21 mouse cellular contexts compared by ENCODE assay signal in genomic region chr2:94319780-94320179, GRCm38 (mm10).
DNase-seq lines count a peak whose midpoint lies in the region; ATAC-seq and TF ChIP-seq lines count a peak whose summit lies in the region.
"Had no signal": no experiment of that assay in that cellular context is flagged by ENCODE, and none has a peak within 500 bp of the region (broad histone marks: within the 10 kb centered on the region; RNA-seq: fewer than 3 reads in every experiment).

No protein-coding gene starts in this region.

- no peaks in the 10 kb centered on the region for H3K79me2 ChIP-seq in CH12.LX (replicated peaks; ENCODE audit: control insufficient read depth, extremely low read depth, insufficient read depth, poor library complexity, severe bottlenecking)

- 71% methylated on average over 2 of the region's 2 CpGs for WGBS in intestine, postnatal 0 days
- WGBS in intestine, embryonic 15.5 days = 71% methylated on average over 2 of the region's 2 CpGs
- 87% methylated on average over 2 of the region's 2 CpGs for WGBS in midbrain, embryonic 11.5 days
- WGBS in midbrain, embryonic 13.5 days = 89% methylated on average over 2 of the region's 2 CpGs

- TF ChIP-seq EP300 in CH12.LX (IDR thresholded peaks at IDR 0.05; ENCODE audit: low read length) = no peak

- TF ChIP-seq POLR2A in CH12.LX (IDR thresholded peaks at IDR 0.05; ENCODE audit: low read depth, low read length) = no peak

- in situ Hi-C loops in CH12.LX (cut with MboI; ENCODE audit: low pct_ligation_motif_present, low pct_unique_long_range_greater_than_20kb, low sequenced_read_pairs) = no loop called here

- no peak overlapping the region for H3K4me3 ChIP-seq in intestine, postnatal 0 days (ENCODE audit: low read depth, low read length)
- H3K4me3 ChIP-seq in intestine, embryonic 15.5 days (replicated peaks) = no peak overlapping the region
- no peak overlapping the region for H3K4me3 ChIP-seq in midbrain, embryonic 11.5 days (ENCODE audit: low read depth, low read length)
- no peak overlapping the region for H3K4me3 ChIP-seq in midbrain, embryonic 13.5 days (replicated peaks)
- H3K4me3 ChIP-seq in CH12.LX (replicated peaks in 1 of 3; ENCODE audit: low read depth in 2 of 3, low read length in 2 of 3, poor library complexity in 1 of 3) = no peak overlapping the region

- H3K9me3 ChIP-seq in intestine, postnatal 0 days (ENCODE audit: control insufficient read depth) = no peaks in the 10 kb centered on the region
- H3K9me3 ChIP-seq in intestine, embryonic 15.5 days = no peaks in the 10 kb centered on the region
- no peaks in the 10 kb centered on the region for H3K9me3 ChIP-seq in midbrain, embryonic 11.5 days (ENCODE audit: control insufficient read depth, low read length)
- no peaks in the 10 kb centered on the region for H3K9me3 ChIP-seq in midbrain, embryonic 13.5 days
- H3K9me3 ChIP-seq in CH12.LX (replicated peaks; ENCODE audit: low read length) = no peaks in the 10 kb centered on the region
- H3K9me3 ChIP-seq: G1E had no signal

- no peak overlapping the region for H3K9ac ChIP-seq in intestine, postnatal 0 days (ENCODE audit: low read depth, low read length)
- no peak overlapping the region for H3K9ac ChIP-seq in intestine, embryonic 15.5 days
- no peak overlapping the region for H3K9ac ChIP-seq in midbrain, embryonic 11.5 days (ENCODE audit: low read length)
- H3K9ac ChIP-seq in midbrain, embryonic 13.5 days (replicated peaks) = no peak overlapping the region
- no peak overlapping the region for H3K9ac ChIP-seq in CH12.LX (ENCODE audit: insufficient read depth, low read depth)

- 0 out of 2 replicates have a peak overlapping the region, but pooled peaks have one; percentile 0 for H3K27ac ChIP-seq in intestine, postnatal 0 days (ENCODE audit: low read depth, low read length)
- H3K27ac ChIP-seq in intestine, embryonic 15.5 days = no peak overlapping the region
- no peak overlapping the region for H3K27ac ChIP-seq in midbrain, embryonic 11.5 days (ENCODE audit: low read depth, low read length)
- no peak overlapping the region for H3K27ac ChIP-seq in midbrain, embryonic 13.5 days
- no peak overlapping the region for H3K27ac ChIP-seq in CH12.LX (ENCODE audit: insufficient read depth, low read depth)

- H3K4me2 ChIP-seq in intestine, postnatal 0 days (replicated peaks; ENCODE audit: low read depth) = no peak overlapping the region
- no peak overlapping the region for H3K4me2 ChIP-seq in intestine, embryonic 15.5 days (replicated peaks)
- H3K4me2 ChIP-seq in midbrain, embryonic 11.5 days = no peak overlapping the region
- H3K4me2 ChIP-seq in midbrain, embryonic 13.5 days (replicated peaks) = no peak overlapping the region
- no peak overlapping the region for H3K4me2 ChIP-seq in CH12.LX (ENCODE audit: insufficient read depth, low read depth, poor library complexity, severe bottlenecking)

- DNase-seq in midbrain, embryonic 11.5 days (ENCODE audit: low spot score, missing footprints) = peak; percentile 61
- DNase-seq in CH12.LX (ENCODE audit: extremely low read depth) = no peak
- no peak for DNase-seq in embryo, embryonic 11 days
- DNase-seq: adrenal gland, adult 2 months; adrenal gland, adult 8-10 months; adrenal gland, postnatal 10 days; adrenal gland, postnatal 14 days; adrenal gland, postnatal 25 days; adrenal gland, postnatal 36 days; B cell, adult 2 months; cerebellum, adult 11 months; cerebellum, adult 11-12 months; cerebellum, adult 18-20 months; cerebellum, adult 2 months had no signal

- ATAC-seq in intestine, postnatal 0 days = no peak
- no peak for ATAC-seq in intestine, embryonic 15.5 days
- ATAC-seq in midbrain, embryonic 11.5 days (ENCODE audit: low FRiP score) = no peak
- no peak for ATAC-seq in midbrain, embryonic 13.5 days
- ATAC-seq: activated CD4-positive, CD25-positive, alpha-beta regulatory T cell, adult 4 months; CD4-positive, CD25-positive, alpha-beta regulatory T cell, adult 4 months; Patski had no signal

- H3K4me1 ChIP-seq in intestine, postnatal 0 days (replicated peaks; ENCODE audit: control insufficient read depth, insufficient read depth, low read length) = no peaks in the 10 kb centered on the region
- no peaks in the 10 kb centered on the region for H3K4me1 ChIP-seq in intestine, embryonic 15.5 days (replicated peaks)
- no peaks in the 10 kb centered on the region for H3K4me1 ChIP-seq in midbrain, embryonic 11.5 days (ENCODE audit: control insufficient read depth, insufficient read depth, low read length)
- no peaks in the 10 kb centered on the region for H3K4me1 ChIP-seq in midbrain, embryonic 13.5 days (replicated peaks)
- peaks cover 6 to 17% of the 10 kb centered on the region in 2 experiments for H3K4me1 ChIP-seq in CH12.LX (ENCODE audit: control insufficient read depth in 1 of 2, insufficient read depth in 2 of 2)

- no peak for TF ChIP-seq CTCF in intestine, postnatal 0 days (IDR thresholded peaks at IDR 0.05; ENCODE audit: low read depth)
- TF ChIP-seq CTCF in CH12.LX (conservative IDR thresholded peaks at IDR 0.05 in 1 of 2, IDR thresholded peaks at IDR 0.05 in 1 of 2; ENCODE audit: low read depth in 2 of 2, low read length in 2 of 2) = no peak

- dilution Hi-C loops in CH12.LX (cut with MboI; ENCODE audit: extremely low pct_ligation_motif_present, extremely low pct_unique_long_range_greater_than_20kb, low sequenced_read_pairs) = no loop called here

- TF ChIP-seq RAD21 in CH12.LX (IDR thresholded peaks at IDR 0.05; ENCODE audit: low read depth, low read length) = no peak

- H3K27me3 ChIP-seq in intestine, postnatal 0 days (replicated peaks; ENCODE audit: control insufficient read depth, insufficient read depth, low read length) = no peaks in the 10 kb centered on the region
- no peaks in the 10 kb centered on the region for H3K27me3 ChIP-seq in intestine, embryonic 15.5 days (replicated peaks)
- no peaks in the 10 kb centered on the region for H3K27me3 ChIP-seq in midbrain, embryonic 11.5 days (ENCODE audit: control insufficient read depth, insufficient read depth, low read length)
- no peaks in the 10 kb centered on the region for H3K27me3 ChIP-seq in midbrain, embryonic 13.5 days
- no peaks in the 10 kb centered on the region for H3K27me3 ChIP-seq in CH12.LX (replicated peaks)
- H3K27me3 ChIP-seq: Patski had no signal

- H3K36me3 ChIP-seq in intestine, postnatal 0 days (ENCODE audit: control insufficient read depth, insufficient read depth) = peaks cover 69% of the 10 kb centered on the region
- peaks cover 9% of the 10 kb centered on the region; the same call in 1 of the 2 replicates for H3K36me3 ChIP-seq in intestine, embryonic 15.5 days
- peaks cover 9% of the 10 kb centered on the region for H3K36me3 ChIP-seq in midbrain, embryonic 11.5 days (ENCODE audit: control insufficient read depth, insufficient read depth, low read length)
- H3K36me3 ChIP-seq in midbrain, embryonic 13.5 days = peaks cover 70% of the 10 kb centered on the region
- peaks cover 17 to 75% of the 10 kb centered on the region in 2 experiments for H3K36me3 ChIP-seq in CH12.LX (replicated peaks in 1 of 2; ENCODE audit: control insufficient read depth in 1 of 2, insufficient read depth in 1 of 2, low read length in 1 of 2)

TF ChIP-seq in CH12.LX, 34 proteins besides CTCF, POLR2A, EP300 and RAD21:
- TF ChIP-seq MAX (IDR thresholded peaks at IDR 0.05; ENCODE audit: low read length) (no peak), MAFK (IDR thresholded peaks at IDR 0.05; ENCODE audit: insufficient replicate concordance, low read length) (peak; percentile 73; the same call in 1 of the 2 replicates), SMC3 (IDR thresholded peaks at IDR 0.05; ENCODE audit: low read depth, low read length) (no peak), JUND (conservative IDR thresholded peaks at IDR 0.05; ENCODE audit: low read depth, low read length) (0 out of 2 replicates have a peak, but pooled peaks have one; percentile 23), CHD2 (IDR thresholded peaks at IDR 0.05; ENCODE audit: low read length) (no peak), IRF4 (IDR thresholded peaks at IDR 0.05; ENCODE audit: low read depth, low read length) (peak; percentile 75)
